Mouse (Mus musculus): ENCODE results near the gene 2610301B20Rik. TPM values are rescaled to one million over a fixed set of nuclear protein-coding genes. Genes with fewer than 3 reads are reported as not detected.
A peak's percentile ranks its signal among the peaks of the same experiment; 100 is the strongest.

Gene 2610301B20Rik
- polyA plus RNA-seq, 1 experiment from 2014 or later = 26.9 TPM

GRCm38 (mm10) chr4:10924140-10924539, 49.8 kb downstream of the 2610301B20Rik start:
- Histone ChIP-seq H3K4me1 (replicated peaks; ENCODE audit: control insufficient read depth, insufficient read depth, low read length) (no peaks in the 10 kb centered on the region), H3K36me3 (ENCODE audit: control insufficient read depth, insufficient read depth, low read length) (no peaks in the 10 kb centered on the region), H3K27ac (ENCODE audit: low read depth) (no peak overlapping the region), H3K4me2 (ENCODE audit: low read length) (no peak overlapping the region), H3K9ac (ENCODE audit: low read length) (no peak overlapping the region), H3K4me3 (ENCODE audit: low read depth, low read length) (no peak overlapping the region), H3K27me3 (replicated peaks; ENCODE audit: control insufficient read depth, insufficient read depth, low read length) (no peaks in the 10 kb centered on the region), H3K9me3 (ENCODE audit: control insufficient read depth, low read length) (no peaks in the 10 kb centered on the region)
- peak; percentile 84; the same call in 1 of the 2 replicates for ATAC-seq (replicated peaks; ENCODE audit: low FRiP score, low TSS enrichment, low read depth)
- peak; percentile 49 for DNase-seq (ENCODE audit: low spot score)
- 61% methylated on average over 2 of the region's 2 CpGs for WGBS

GRCm38 (mm10) chr4:10924541-10924940, 50.2 kb downstream of the 2610301B20Rik start:
- H3K4me1 ChIP-seq (replicated peaks; ENCODE audit: control insufficient read depth, insufficient read depth, low read length) = no peaks in the 10 kb centered on the region
- H3K4me3 ChIP-seq (ENCODE audit: low read depth, low read length) = no peak overlapping the region
- no peak overlapping the region for H3K27ac ChIP-seq (ENCODE audit: low read depth)
- WGBS = 87% methylated on average over 5 of the region's 5 CpGs
- no peak overlapping the region for H3K4me2 ChIP-seq (ENCODE audit: low read length)
- no peaks in the 10 kb centered on the region for H3K36me3 ChIP-seq (ENCODE audit: control insufficient read depth, insufficient read depth, low read length)
- no peak overlapping the region for H3K9ac ChIP-seq (ENCODE audit: low read length)
- H3K27me3 ChIP-seq (replicated peaks; ENCODE audit: control insufficient read depth, insufficient read depth, low read length) = no peaks in the 10 kb centered on the region
- no peaks in the 10 kb centered on the region for H3K9me3 ChIP-seq (ENCODE audit: control insufficient read depth, low read length)
- peak; percentile 42 for DNase-seq (ENCODE audit: low spot score)
- ATAC-seq (replicated peaks; ENCODE audit: low FRiP score, low TSS enrichment, low read depth) = no peak

DNA sequence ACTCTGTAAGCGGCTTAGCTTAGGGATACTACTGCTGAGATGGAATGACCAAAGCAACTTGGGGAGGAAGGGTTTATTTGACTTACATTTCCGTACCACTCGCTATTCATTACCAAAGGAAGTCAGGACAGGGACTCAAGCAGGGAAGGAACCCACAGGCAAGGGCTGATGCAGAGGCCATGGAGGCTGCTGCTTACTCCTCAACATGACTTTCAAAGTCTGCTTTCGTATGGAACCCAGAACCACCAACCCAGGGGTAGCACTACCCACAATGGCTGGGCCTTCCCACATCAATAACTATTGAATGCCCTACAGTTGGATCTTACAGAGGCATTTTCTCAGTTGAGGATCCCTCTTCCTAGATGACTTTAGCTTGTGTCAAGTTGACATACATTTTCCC, 52.1 kb downstream of the 2610301B20Rik start:
- Histone ChIP-seq H3K27ac (ENCODE audit: low read depth) (no peak overlapping the region), H3K9ac (ENCODE audit: low read length) (no peak overlapping the region), H3K36me3 (ENCODE audit: control insufficient read depth, insufficient read depth, low read length) (no peaks in the 10 kb centered on the region), H3K4me1 (replicated peaks; ENCODE audit: control insufficient read depth, insufficient read depth, low read length) (no peaks in the 10 kb centered on the region), H3K27me3 (replicated peaks; ENCODE audit: control insufficient read depth, insufficient read depth, low read length) (no peaks in the 10 kb centered on the region), H3K4me3 (ENCODE audit: low read depth, low read length) (no peak overlapping the region), H3K9me3 (ENCODE audit: control insufficient read depth, low read length) (no peaks in the 10 kb centered on the region), H3K4me2 (ENCODE audit: low read length) (no peak overlapping the region)
- ATAC-seq (replicated peaks; ENCODE audit: low FRiP score, low TSS enrichment, low read depth) (no peak), DNase-seq (ENCODE audit: low spot score) (peak; percentile 44)
- 93% methylated on average over 4 of the region's 4 CpGs for WGBS

DNA sequence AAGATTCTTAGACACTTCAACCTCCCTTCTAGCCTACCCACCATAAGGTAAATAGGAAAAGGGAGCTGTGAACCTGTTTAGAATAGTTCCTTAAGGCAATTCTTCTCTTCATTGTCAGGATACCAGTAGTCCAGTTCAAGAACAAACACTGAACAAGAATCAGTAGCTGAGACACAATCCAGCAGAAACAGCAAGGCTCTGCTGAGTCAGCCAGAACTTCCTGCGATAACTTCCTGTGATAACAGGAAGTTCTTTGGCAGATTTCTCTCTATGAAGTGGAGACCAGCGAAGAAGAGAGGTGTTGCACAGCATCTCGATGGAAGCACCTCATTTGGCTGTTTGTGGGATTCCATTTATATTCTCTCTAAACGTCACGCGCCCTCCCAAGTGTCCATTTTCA, 53.9 kb downstream of the 2610301B20Rik start:
- no peaks in the 10 kb centered on the region for H3K4me1 ChIP-seq (replicated peaks; ENCODE audit: control insufficient read depth, insufficient read depth, low read length)
- ATAC-seq (replicated peaks; ENCODE audit: low FRiP score, low TSS enrichment, low read depth) (no peak), DNase-seq (ENCODE audit: low spot score) (no peak)
- H3K9ac ChIP-seq (ENCODE audit: low read length) = no peak overlapping the region
- H3K4me3 ChIP-seq (ENCODE audit: low read depth, low read length) = no peak overlapping the region
- H3K27ac ChIP-seq (ENCODE audit: low read depth) = no peak overlapping the region
- H3K9me3 ChIP-seq (ENCODE audit: control insufficient read depth, low read length) = no peaks in the 10 kb centered on the region
- WGBS = 93% methylated on average over 6 of the region's 6 CpGs
- no peaks in the 10 kb centered on the region for H3K36me3 ChIP-seq (ENCODE audit: control insufficient read depth, insufficient read depth, low read length)
- no peaks in the 10 kb centered on the region for H3K27me3 ChIP-seq (replicated peaks; ENCODE audit: control insufficient read depth, insufficient read depth, low read length)
- H3K4me2 ChIP-seq (ENCODE audit: low read length) = no peak overlapping the region

- ATAC-seq (replicated peaks; ENCODE audit: low FRiP score, low TSS enrichment, low read depth) (no peak), DNase-seq (ENCODE audit: low spot score) (peak; percentile 25)
- H3K9me3 ChIP-seq (ENCODE audit: control insufficient read depth, low read length) = no peaks in the 10 kb centered on the region
- H3K4me1 ChIP-seq (replicated peaks; ENCODE audit: control insufficient read depth, insufficient read depth, low read length) = no peaks in the 10 kb centered on the region
- H3K4me3 ChIP-seq (ENCODE audit: low read depth, low read length) = no peak overlapping the region
- H3K4me2 ChIP-seq (ENCODE audit: low read length) = no peak overlapping the region
- H3K9ac ChIP-seq (ENCODE audit: low read length) = no peak overlapping the region
- no peak overlapping the region for H3K27ac ChIP-seq (ENCODE audit: low read depth)
- no peaks in the 10 kb centered on the region for H3K27me3 ChIP-seq (replicated peaks; ENCODE audit: control insufficient read depth, insufficient read depth, low read length)
- H3K36me3 ChIP-seq (ENCODE audit: control insufficient read depth, insufficient read depth, low read length) = no peaks in the 10 kb centered on the region
- 74% methylated on average over 3 of the region's 3 CpGs for WGBS
Measured at GRCm38 (mm10) chr4:10929726-10930125, 55.4 kb downstream of the 2610301B20Rik start.

GRCm38 (mm10) chr4:10931040-10931439, 56.7 kb downstream of the 2610301B20Rik start:
- Histone ChIP-seq H3K4me1 (replicated peaks; ENCODE audit: control insufficient read depth, insufficient read depth, low read length) (no peaks in the 10 kb centered on the region), H3K9ac (ENCODE audit: low read length) (no peak overlapping the region), H3K27ac (ENCODE audit: low read depth) (no peak overlapping the region), H3K36me3 (ENCODE audit: control insufficient read depth, insufficient read depth, low read length) (no peaks in the 10 kb centered on the region), H3K4me3 (ENCODE audit: low read depth, low read length) (no peak overlapping the region), H3K27me3 (replicated peaks; ENCODE audit: control insufficient read depth, insufficient read depth, low read length) (no peaks in the 10 kb centered on the region), H3K4me2 (ENCODE audit: low read length) (no peak overlapping the region), H3K9me3 (ENCODE audit: control insufficient read depth, low read length) (no peaks in the 10 kb centered on the region)
- ATAC-seq (replicated peaks; ENCODE audit: low FRiP score, low TSS enrichment, low read depth) (0 out of 2 replicates have a peak, but pooled peaks have one; percentile 43), DNase-seq (ENCODE audit: low spot score) (peak; percentile 35)
- 67% methylated on average over 9 of the region's 9 CpGs for WGBS

DNA sequence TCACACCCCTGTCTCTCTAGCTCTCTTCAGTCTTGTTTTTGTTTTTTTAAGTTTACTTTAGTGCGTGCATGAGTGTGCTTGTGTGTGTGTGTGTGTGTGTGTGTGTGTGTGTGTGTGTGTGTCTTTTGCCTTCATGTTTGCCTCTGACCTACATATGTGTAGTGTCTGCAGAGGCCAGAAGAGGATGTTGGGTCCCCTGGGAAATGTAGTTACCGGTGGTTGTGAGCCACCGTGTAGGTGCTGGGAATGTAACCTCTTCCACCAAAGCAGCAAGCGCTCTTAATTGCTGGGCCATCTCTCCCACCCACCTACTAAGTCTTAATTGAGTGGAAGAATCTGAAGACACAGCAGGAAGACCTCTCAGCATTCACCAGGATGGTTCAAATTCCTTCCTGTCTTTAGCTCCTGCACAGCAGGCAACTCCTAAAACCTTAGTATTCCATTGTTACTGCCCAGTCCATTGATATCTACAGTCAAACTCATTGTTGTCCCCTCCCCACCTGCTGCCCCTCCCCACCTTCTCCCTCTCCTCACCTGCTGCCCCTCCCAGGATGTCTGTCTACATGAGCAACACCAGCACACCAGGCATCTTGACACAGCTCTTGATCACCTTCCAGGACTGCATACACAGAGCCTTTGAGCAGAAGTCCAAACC, 57.9 kb downstream of the 2610301B20Rik start:
- H3K36me3 ChIP-seq (ENCODE audit: control insufficient read depth, insufficient read depth, low read length) = no peaks in the 10 kb centered on the region
- no peak overlapping the region for H3K4me2 ChIP-seq (ENCODE audit: low read length)
- no peaks in the 10 kb centered on the region for H3K9me3 ChIP-seq (ENCODE audit: control insufficient read depth, low read length)
- no peak overlapping the region for H3K27ac ChIP-seq (ENCODE audit: low read depth)
- H3K9ac ChIP-seq (ENCODE audit: low read length) = no peak overlapping the region
- no peaks in the 10 kb centered on the region for H3K4me1 ChIP-seq (replicated peaks; ENCODE audit: control insufficient read depth, insufficient read depth, low read length)
- H3K27me3 ChIP-seq (replicated peaks; ENCODE audit: control insufficient read depth, insufficient read depth, low read length) = no peaks in the 10 kb centered on the region
- WGBS = 58% methylated on average over 4 of the region's 4 CpGs
- H3K4me3 ChIP-seq (ENCODE audit: low read depth, low read length) = no peak overlapping the region
- ATAC-seq (replicated peaks; ENCODE audit: low FRiP score, low TSS enrichment, low read depth) (no peak), DNase-seq (ENCODE audit: low spot score) (peak; percentile 44)

GRCm38 (mm10) chr4:10932782-10933181, 58.5 kb downstream of the 2610301B20Rik start:
- DNase-seq (ENCODE audit: low spot score) (peak; percentile 20), ATAC-seq (replicated peaks; ENCODE audit: low FRiP score, low TSS enrichment, low read depth) (no peak)
- Histone ChIP-seq H3K9ac (ENCODE audit: low read length) (no peak overlapping the region), H3K27ac (ENCODE audit: low read depth) (no peak overlapping the region), H3K4me3 (ENCODE audit: low read depth, low read length) (no peak overlapping the region), H3K36me3 (ENCODE audit: control insufficient read depth, insufficient read depth, low read length) (no peaks in the 10 kb centered on the region), H3K4me1 (replicated peaks; ENCODE audit: control insufficient read depth, insufficient read depth, low read length) (no peaks in the 10 kb centered on the region), H3K9me3 (ENCODE audit: control insufficient read depth, low read length) (no peaks in the 10 kb centered on the region), H3K27me3 (replicated peaks; ENCODE audit: control insufficient read depth, insufficient read depth, low read length) (no peaks in the 10 kb centered on the region), H3K4me2 (ENCODE audit: low read length) (no peak overlapping the region)
- WGBS = 64% methylated on average over 5 of the region's 5 CpGs

- 85% methylated on average over 4 of the region's 4 CpGs for WGBS
- Histone ChIP-seq H3K27ac (ENCODE audit: low read depth) (no peak overlapping the region), H3K9me3 (ENCODE audit: control insufficient read depth, low read length) (no peaks in the 10 kb centered on the region), H3K4me2 (ENCODE audit: low read length) (no peak overlapping the region), H3K27me3 (replicated peaks; ENCODE audit: control insufficient read depth, insufficient read depth, low read length) (no peaks in the 10 kb centered on the region), H3K36me3 (ENCODE audit: control insufficient read depth, insufficient read depth, low read length) (no peaks in the 10 kb centered on the region), H3K4me1 (replicated peaks; ENCODE audit: control insufficient read depth, insufficient read depth, low read length) (no peaks in the 10 kb centered on the region), H3K9ac (ENCODE audit: low read length) (no peak overlapping the region), H3K4me3 (ENCODE audit: low read depth, low read length) (no peak overlapping the region)
- DNase-seq (ENCODE audit: low spot score) (peak; percentile 33), ATAC-seq (replicated peaks; ENCODE audit: low FRiP score, low TSS enrichment, low read depth) (no peak)
Measured at GRCm38 (mm10) chr4:10936766-10937165, 62.5 kb downstream of the 2610301B20Rik start.

Measured in intestine, embryonic 14.5 days (tissue).